Mouse (Mus musculus): ENCODE measurements at regions not wholly inside any gene's neighbourhood (a gene's known extent, or its start where the extent isn't known, plus 50 kb on each side); places are given as distances from the start of the nearest gene placed in this dataset.

DNA sequence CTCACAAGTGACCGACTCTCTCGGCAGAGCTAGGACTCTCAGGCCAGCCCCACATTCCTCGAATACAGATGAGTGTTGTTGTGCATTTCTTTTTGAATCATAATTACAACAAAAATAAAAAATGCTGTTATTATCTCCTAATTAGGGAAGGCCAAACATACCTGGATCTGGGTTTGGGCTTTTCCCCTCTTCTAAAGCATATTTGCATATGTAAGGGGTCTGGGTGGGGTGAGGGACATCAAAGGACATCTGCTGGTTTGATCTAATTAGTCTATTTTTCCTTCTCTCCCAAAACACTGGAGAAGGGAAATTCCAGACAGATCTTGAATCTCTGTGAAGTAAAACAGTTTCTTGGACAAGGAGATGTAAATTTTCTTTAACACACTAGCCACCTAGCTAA lies 85.3 kb downstream of the Tfap2a start:
- intact Hi-C loops (cut with DNase I) = no loop called here
- no peak for DNase-seq (ENCODE audit: extremely low spot score in 1 of 2, low spot score in 2 of 2)

DNA sequence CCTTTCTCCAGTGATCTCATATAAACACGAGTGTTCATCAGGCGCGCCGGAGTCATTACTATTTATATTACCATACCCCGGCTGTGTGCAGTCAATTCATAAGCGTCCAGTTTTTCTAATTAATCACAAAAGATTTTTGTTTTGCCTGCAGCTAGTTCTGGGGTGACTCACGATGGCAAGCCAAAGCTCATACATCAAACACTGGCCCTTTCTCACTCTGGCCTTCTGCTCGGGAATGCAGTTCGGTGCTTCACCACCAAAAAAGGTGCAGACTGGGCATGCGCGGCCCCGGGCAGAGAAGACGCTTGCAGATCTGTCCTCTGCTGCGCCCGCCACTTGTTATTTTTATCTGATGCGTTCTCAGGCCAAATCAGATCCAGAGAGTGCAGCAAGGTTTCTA lies 87.1 kb downstream of the Tfap2a start:
- peak; percentile 70 to 92 for DNase-seq (ENCODE audit: extremely low spot score in 1 of 2, low spot score in 2 of 2)
- intact Hi-C loops (cut with DNase I) = no loop called here

GRCm38 (mm10) chr13:40650036-40650709 lies 88.0 kb downstream of the Tfap2a start:
- intact Hi-C loops (cut with DNase I) = no loop called here
- no peak for DNase-seq (ENCODE audit: extremely low spot score in 1 of 2, low spot score in 2 of 2)

DNA sequence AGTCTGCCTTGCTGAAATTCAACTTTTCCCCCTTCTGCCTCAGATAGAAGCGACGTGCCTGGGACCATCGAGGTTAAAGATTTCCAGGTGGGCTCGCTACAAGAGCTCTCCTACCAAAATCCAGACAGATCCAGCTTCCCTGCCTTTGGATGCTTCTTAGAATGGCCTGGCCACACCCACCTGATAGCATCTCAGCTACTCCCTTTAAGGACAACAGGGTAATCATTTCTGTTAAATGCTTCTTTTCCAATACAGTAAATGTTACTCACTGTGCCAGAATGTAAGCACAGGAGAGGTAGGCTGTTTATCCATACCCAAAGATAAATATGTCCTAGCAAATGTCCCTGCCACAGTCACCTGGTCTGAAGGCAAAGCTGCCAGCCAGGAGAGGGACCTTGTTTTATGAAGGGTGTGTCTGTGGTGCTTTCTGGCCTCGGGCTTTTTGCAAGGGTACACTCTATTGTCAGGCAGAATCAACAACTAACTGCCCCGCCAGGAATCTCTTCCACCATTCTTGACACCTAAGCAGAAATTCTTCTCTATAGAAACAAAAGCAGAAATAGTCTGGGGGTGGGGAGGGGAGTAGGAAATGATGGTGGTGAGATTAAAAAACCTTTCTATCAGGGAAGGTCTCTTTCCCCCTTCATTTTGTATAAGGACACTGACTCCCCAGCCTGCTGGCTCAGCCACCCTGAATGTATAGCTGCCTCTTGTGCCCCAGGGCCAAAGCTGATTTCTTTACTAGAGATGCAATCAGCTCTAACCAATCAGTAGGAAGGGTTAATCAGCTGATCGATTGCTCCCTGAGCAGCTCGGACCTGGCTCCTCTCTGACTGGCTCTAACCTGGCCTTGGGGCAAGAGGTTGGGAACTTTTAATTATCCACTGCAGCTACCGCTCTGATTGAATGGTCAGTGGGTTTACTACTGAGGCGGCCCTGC lies 88.8 kb downstream of the Tfap2a start:
- intact Hi-C loops (cut with DNase I) = no loop called here

DNA sequence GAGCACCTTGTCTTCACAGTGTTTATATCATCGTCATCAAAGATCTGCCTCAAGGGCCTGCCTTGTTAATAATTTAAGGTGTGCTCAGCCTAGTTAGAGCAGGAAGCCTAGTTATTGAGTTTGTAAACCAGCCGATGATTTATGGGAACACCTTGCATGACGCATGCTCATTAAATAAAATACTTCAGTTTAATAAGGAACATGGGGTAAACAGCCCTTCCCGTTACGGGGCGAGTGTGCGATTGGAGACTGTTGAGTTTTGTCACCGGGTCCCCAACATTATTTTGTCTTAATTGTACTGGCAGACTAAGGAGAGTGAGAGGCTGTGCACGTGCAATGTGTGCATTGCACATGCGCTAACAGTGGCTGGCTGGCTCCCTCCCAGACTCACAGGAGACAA lies 92.0 kb downstream of the Tfap2a start:
- intact Hi-C loops (cut with DNase I) = no loop called here
- DNase-seq (ENCODE audit: extremely low spot score in 1 of 2, low spot score in 2 of 2) = no peak

More for the DNA sequence above, 88.8 kb downstream of the Tfap2a start:
- DNase-seq (ENCODE audit: extremely low spot score in 1 of 2, low spot score in 2 of 2) = no peak

DNA sequence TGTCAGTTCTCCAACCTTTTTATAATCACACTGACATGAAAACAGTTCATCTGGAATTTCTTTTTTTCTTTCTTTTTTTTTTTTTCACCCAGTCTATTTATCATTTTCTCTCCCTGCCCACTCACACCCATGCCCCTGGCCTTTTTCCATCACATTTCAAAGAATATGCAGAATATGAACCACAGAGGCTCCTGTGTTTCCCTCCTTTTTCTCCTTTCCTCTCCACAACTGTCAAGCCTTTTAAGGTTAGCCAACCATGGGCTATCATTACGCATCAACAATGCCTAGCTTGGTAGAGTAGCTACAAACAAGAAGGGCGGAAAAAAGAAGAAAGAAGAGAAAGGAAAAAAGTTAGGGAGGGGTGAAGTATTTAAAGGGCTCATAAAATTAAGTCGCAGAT lies 92.5 kb downstream of the Tfap2a start:
- DNase-seq (ENCODE audit: extremely low spot score in 1 of 2, low spot score in 2 of 2) = no peak
- intact Hi-C loops (cut with DNase I) = no loop called here

- intact Hi-C loops (cut with DNase I) = no loop called here
These were observed 95.2 kb downstream of the Tfap2a start for GRCm38 (mm10) chr13:40642931-40643330.

DNA sequence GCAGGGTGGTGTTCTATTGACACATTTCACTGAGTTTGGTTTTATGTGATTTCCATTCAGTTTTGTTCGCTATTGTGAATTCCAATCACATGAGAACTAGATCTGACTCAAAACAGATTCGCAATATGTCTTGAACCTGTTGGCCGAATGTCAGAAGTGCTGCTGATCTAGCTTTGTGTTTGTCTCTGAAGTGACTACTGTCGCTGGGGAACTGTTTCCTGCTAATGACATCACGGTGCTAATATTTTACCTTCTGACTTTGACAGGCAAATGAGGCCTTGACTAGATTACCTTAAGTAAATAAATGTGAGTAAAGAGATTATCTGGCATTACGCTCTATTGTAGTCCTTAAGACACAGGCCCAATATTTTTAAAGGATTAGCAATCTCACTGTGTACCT lies 100.9 kb downstream of the Tfap2a start:
- DNase-seq (ENCODE audit: extremely low spot score in 1 of 2, low spot score in 2 of 2) = no peak
- intact Hi-C loops (cut with DNase I) = no loop called here

More at GRCm38 (mm10) chr13:40642931-40643330, 95.2 kb downstream of the Tfap2a start:
- no peak for DNase-seq (ENCODE audit: extremely low spot score in 1 of 2, low spot score in 2 of 2)

DNA sequence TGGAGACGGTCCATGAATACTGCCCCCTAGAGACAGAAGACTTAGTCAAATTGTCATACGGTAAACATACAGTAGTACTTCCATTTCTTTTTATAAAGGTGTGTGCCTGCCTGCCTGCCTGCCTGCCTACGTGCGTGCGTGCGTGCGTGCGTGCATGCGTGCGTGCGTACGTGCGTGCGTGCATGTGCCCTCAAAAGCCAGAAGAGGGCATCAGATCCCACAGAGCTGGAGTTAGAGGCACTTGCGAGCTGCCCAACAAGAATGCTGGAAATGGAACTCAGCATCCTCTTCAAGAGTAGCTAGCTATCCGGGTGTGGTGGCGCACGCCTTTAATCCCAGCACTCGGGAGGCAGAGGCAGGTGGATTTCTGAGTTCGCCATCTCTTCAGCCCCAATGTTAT lies 120.3 kb downstream of the Tfap2a start:
- intact Hi-C loops (cut with DNase I) = no loop called here
- no peak for DNase-seq (ENCODE audit: extremely low spot score in 1 of 2, low spot score in 2 of 2)

DNA sequence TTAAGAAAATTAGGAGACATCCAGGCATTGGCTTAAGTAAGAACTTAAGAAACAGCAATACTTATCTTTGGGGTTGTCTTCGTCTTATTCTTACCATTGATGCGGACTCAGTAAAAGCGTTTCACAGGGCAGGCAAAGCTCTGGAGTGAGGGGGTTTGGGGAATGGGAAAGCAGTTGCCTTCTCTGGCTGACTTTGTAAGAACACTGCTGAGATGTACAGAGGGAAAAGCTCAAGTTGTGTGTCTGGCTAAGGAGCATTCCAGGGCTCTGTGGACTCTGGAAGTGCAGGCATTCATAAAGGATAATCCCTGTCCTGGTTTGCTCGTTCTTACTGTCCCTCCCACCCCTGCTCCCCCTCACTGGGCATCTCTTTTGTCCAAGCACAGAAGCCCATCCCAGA lies 129.7 kb downstream of the Tfap2a start:
- intact Hi-C loops (cut with DNase I) = no loop called here
- no peak for DNase-seq (ENCODE audit: extremely low spot score in 1 of 2, low spot score in 2 of 2)

GRCm38 (mm10) chr13:40606405-40607271 lies 131.5 kb downstream of the Tfap2a start:
- peak; percentile 45 to 60 for DNase-seq (ENCODE audit: extremely low spot score in 1 of 2, low spot score in 2 of 2)
- intact Hi-C loops (cut with DNase I) = no loop called here

GRCm38 (mm10) chr13:40605686-40606404 lies 132.3 kb downstream of the Tfap2a start:
- intact Hi-C loops (cut with DNase I) = no loop called here
- peak in 1 of 2 experiments; percentile 1 for DNase-seq (ENCODE audit: extremely low spot score in 1 of 2, low spot score in 2 of 2)

DNA sequence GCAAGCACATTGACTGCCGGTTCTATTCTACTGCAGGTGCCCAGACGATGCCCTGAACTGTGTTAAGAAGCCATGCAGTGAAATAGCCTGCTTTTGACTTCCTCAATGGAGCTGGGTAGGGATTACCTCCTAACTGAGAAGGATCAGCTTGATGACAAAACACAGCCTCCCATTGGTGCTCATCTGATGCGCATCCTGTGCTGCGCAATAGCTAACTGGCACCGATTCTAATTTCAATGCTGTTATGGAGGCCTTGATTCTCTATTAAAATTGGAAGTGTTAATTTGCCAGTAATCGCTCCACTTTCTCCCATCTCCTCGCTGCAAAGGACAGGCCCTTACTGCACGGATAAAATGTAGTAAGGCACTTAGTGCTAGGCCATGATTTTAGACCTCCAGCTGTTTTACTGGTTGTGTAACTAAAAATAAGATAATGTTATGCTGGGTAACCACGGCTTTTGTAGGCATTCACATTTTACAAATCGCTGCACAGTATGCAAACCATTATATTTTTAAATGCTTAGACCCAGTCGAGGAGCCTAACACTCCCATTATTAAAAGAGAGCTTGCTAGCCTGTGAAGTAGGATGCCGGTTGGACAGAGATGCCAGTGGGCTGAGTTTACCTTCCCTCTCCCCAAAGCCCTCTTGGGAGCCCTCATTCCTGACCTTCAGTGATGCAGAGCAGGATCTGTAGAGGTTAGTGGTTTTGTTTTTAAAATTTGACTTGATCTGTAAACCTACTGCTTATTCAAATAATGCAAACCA lies 163.0 kb downstream of the Tfap2a start:
- intact Hi-C loops (cut with DNase I) = no loop called here
- no peak for DNase-seq (ENCODE audit: extremely low spot score in 1 of 2, low spot score in 2 of 2)

- intact Hi-C loops (cut with DNase I) = no loop called here
- DNase-seq (ENCODE audit: extremely low spot score in 1 of 2, low spot score in 2 of 2) = no peak
These were observed 168.7 kb downstream of the Tfap2a start for GRCm38 (mm10) chr13:40569461-40569860.

DNA sequence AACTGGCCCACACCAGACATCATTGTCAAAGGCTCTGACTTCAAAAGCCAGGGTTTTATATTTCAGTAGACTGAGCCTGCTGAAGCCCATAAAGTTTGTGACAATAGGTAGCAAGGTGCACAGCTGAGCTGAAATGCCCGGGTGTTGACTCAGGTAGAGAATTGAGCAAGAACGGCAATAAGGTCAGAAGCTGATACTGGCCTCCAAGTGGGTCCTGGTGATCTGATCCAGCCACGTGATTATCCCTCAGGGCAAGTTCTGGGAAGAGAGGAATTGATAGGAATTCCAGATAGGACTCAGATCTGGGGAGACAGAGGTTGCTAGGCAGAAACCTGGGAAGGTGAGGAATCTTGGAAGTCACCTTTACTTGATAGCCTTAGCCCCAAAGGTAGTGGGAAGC lies 170.4 kb downstream of the Tfap2a start:
- no peak for DNase-seq (ENCODE audit: extremely low spot score in 1 of 2, low spot score in 2 of 2)
- intact Hi-C loops (cut with DNase I) = no loop called here

GRCm38 (mm10) chr13:40564351-40564750 lies 173.8 kb downstream of the Tfap2a start:
- intact Hi-C loops (cut with DNase I) = no loop called here
- no peak for DNase-seq (ENCODE audit: extremely low spot score in 1 of 2, low spot score in 2 of 2)

- intact Hi-C loops (cut with DNase I) = no loop called here
- no peak for DNase-seq (ENCODE audit: extremely low spot score in 1 of 2, low spot score in 2 of 2)
These were observed 183.8 kb downstream of the Tfap2a start for GRCm38 (mm10) chr13:40554368-40554767.

DNA sequence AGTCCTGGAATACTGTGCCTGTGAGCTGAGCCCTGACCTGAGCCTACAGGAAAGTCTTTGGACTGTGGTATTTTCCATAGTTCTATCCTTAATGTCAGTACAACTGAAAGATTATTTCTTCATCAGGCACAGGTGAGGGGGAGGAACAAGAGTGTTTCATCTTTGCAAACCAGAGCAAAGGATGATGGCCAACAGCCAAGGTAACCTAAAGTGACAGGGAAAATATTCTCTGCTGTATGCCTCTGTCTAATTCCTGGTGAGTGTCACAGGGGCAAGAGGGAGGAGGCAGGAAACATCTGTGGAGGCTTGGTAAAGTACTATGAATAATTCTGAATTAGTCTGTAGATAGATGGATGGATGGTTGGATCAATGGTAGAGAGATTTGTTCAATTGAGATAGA lies 164.3 kb upstream of the Ofcc1 start:
- intact Hi-C loops (cut with DNase I) = no loop called here
- DNase-seq (ENCODE audit: extremely low spot score in 1 of 2, low spot score in 2 of 2) = no peak

Measured in left cerebral cortex, postnatal 10 days (tissue).